Mouse (Mus musculus) E14TG2a.4 (cell line): ENCODE data around the gene Ptges3.

ENCODE experiments used
- CTCF ChIP-seq: conservative IDR thresholded peaks from 2 replicates; pipeline ENCODE4 v1.5.1; 2014; ENCODE audit warnings: low read length
- POU5F1 ChIP-seq: IDR thresholded peaks from 2 replicates; pipeline ENCODE4 v1.6.1; 2014; ENCODE audit warnings: low read length, borderline replicate concordance

- TF ChIP-seq CTCF (no peak), POU5F1 (no peak)
Measured at GRCm38 (mm10) chr10:128110103-128110761, 51.5 kb downstream of the Ptges3 start.
